Mouse (Mus musculus) cerebellum, adult 2 months (tissue): ENCODE measurements around the gene Gng8.

Experiments
- CTCF ChIP-seq: fragments of 200-500 bp; IDR thresholded peaks from 2 replicates; pipeline ENCODE4 v1.5.1; 2011; ENCODE audit warnings: low read depth, mild to moderate bottlenecking, control low read depth, low read length, moderate library complexity, borderline replicate concordance; ENCODE audit not compliant: insufficient read depth
- POLR2A ChIP-seq: fragments of 200-500 bp; IDR thresholded peaks from 2 replicates; pipeline ENCODE4 v1.6.1; 2011; ENCODE audit warnings: low read length, control low read depth, borderline replicate concordance; ENCODE audit not compliant: insufficient read depth

DNA sequence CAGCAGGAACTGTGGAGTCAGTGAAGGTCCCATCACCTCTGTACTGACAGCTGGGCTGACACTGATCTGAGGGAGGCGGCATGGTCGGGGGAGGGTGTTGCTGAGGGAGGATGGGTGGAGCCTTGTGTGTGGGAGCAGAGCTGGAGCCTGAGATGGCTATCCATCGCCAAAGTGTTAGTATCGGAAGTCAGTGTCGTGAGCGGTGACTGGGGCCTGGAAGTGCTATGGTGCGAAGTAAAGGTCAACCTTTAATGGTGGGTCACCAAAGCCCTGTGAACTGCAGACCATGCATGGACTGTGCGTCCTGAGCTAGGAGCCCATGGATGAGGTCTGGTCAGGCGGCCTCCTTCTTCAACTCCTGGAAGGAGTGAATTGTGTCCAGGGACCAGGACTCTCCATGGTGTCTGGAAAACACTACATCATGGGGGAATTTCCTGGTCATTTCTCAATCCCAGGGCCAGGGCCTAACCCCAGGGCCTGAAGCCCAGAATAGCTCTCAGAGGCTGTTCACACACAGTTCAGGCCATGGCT, 14.0 kb downstream of the Gng8 start:
- TF ChIP-seq CTCF, result no peak
- no peak for TF ChIP-seq POLR2A
